Mouse (Mus musculus): Measurements from ENCODE around the gene Tbk1.

GRCm38 (mm10) chr10:121504973-121505911, 81.3 kb downstream of the Tbk1 start:
- no peak for TF ChIP-seq CTCF (IDR thresholded peaks at IDR 0.05; ENCODE audit: borderline replicate concordance, extremely low read depth, insufficient read depth, insufficient read length)
- no peak for TF ChIP-seq POLR2A (IDR thresholded peaks at IDR 0.05; ENCODE audit: borderline replicate concordance, extremely low read depth, insufficient read depth, insufficient read length, poor library complexity, severe bottlenecking)

All from brain, embryonic 14.5 days (tissue).